Comparison of ENCODE assay signal across 21 mouse cellular contexts in genomic region chr13:16146686-16147085, GRCm38 (mm10).
A peak's percentile ranks its signal among the peaks of the same experiment; 100 is the strongest.
DNase-seq lines count a peak whose midpoint lies in the region; ATAC-seq and TF ChIP-seq lines count a peak whose summit lies in the region.
"Had no signal": no experiment of that assay in that cellular context is flagged by ENCODE, and none has a peak within 500 bp of the region (broad histone marks: within the 10 kb centered on the region; RNA-seq: fewer than 3 reads in every experiment).

No protein-coding gene starts in this region.

- H3K4me2 ChIP-seq in kidney, postnatal 0 days (ENCODE audit: low read length) = no peak overlapping the region
- no peak overlapping the region for H3K4me2 ChIP-seq in midbrain, embryonic 16.5 days (ENCODE audit: low read length)
- H3K4me2 ChIP-seq: hindbrain, embryonic 12.5 days; kidney, embryonic 15.5 days; liver, embryonic 11.5 days; neural tube, embryonic 12.5 days had no signal

- H3K36me3 ChIP-seq in kidney, postnatal 0 days (ENCODE audit: insufficient read depth, low read length) = no peaks in the 10 kb centered on the region
- no peaks in the 10 kb centered on the region for H3K36me3 ChIP-seq in midbrain, embryonic 16.5 days (ENCODE audit: control insufficient read depth, insufficient read depth, low read length)
- H3K36me3 ChIP-seq in midbrain, embryonic 10.5 days = no peaks in the 10 kb centered on the region
- H3K36me3 ChIP-seq: hindbrain, embryonic 12.5 days; kidney, embryonic 15.5 days; neural tube, embryonic 12.5 days had no signal

- ATAC-seq in kidney, postnatal 0 days (replicated peaks; ENCODE audit: low FRiP score, low read depth) = no peak
- peak; percentile 54; the same call in 1 of the 2 replicates for ATAC-seq in midbrain, embryonic 16.5 days
- ATAC-seq: forebrain, embryonic 14.5 days; Patski had no signal

- no peak overlapping the region for H3K4me3 ChIP-seq in kidney, postnatal 0 days (replicated peaks; ENCODE audit: low read depth, low read length)
- no peak overlapping the region for H3K4me3 ChIP-seq in midbrain, embryonic 16.5 days (ENCODE audit: low read depth, low read length)
- H3K4me3 ChIP-seq in midbrain, embryonic 10.5 days = no peak overlapping the region
- H3K4me3 ChIP-seq: erythroblast, embryonic 14.5 days; hindbrain, embryonic 12.5 days; kidney, embryonic 15.5 days; neural tube, embryonic 12.5 days had no signal

- H3K9ac ChIP-seq in kidney, postnatal 0 days (ENCODE audit: low read depth, low read length) = no peak overlapping the region
- no peak overlapping the region for H3K9ac ChIP-seq in midbrain, embryonic 16.5 days (ENCODE audit: low read depth, low read length)
- H3K9ac ChIP-seq: hindbrain, embryonic 12.5 days; kidney, embryonic 15.5 days; neural tube, embryonic 12.5 days had no signal

- DNase-seq in gastrocnemius, postnatal 4 days (ENCODE audit: low spot score in 2 of 2) = peak; percentile 20 to 45
- no peak for DNase-seq in gastrocnemius, postnatal 25 days
- peak; percentile 51 for DNase-seq in kidney, postnatal 0 days (ENCODE audit: low spot score)
- DNase-seq in kidney, postnatal 36 days = no peak
- no peak for DNase-seq in midbrain, embryonic 10.5 days (ENCODE audit: low spot score)
- DNase-seq in fibroblast of lung, adult 2 months (ENCODE audit: low read depth) = peak; percentile 13
- DNase-seq: adrenal gland, postnatal 14 days; cerebellum, adult 11-12 months; gastrocnemius, postnatal 36 days; left cerebral cortex, postnatal 4 days; lung, adult 18-20 months; right cerebral cortex, adult 18-20 months; thymus, postnatal 36 days had no signal

- no peaks in the 10 kb centered on the region for H3K4me1 ChIP-seq in kidney, postnatal 0 days (replicated peaks; ENCODE audit: insufficient read depth, low read length)
- no peaks in the 10 kb centered on the region for H3K4me1 ChIP-seq in midbrain, embryonic 16.5 days (ENCODE audit: control insufficient read depth, insufficient read depth, low read length)
- H3K4me1 ChIP-seq in midbrain, embryonic 10.5 days = no peaks in the 10 kb centered on the region
- H3K4me1 ChIP-seq: hindbrain, embryonic 12.5 days; kidney, embryonic 15.5 days; neural tube, embryonic 12.5 days had no signal

- no peaks in the 10 kb centered on the region for H3K9me3 ChIP-seq in kidney, postnatal 0 days (replicated peaks; ENCODE audit: low read length)
- H3K9me3 ChIP-seq in midbrain, embryonic 16.5 days (replicated peaks; ENCODE audit: control insufficient read depth, low read length, poor library complexity, severe bottlenecking) = no peaks in the 10 kb centered on the region
- H3K9me3 ChIP-seq in midbrain, embryonic 10.5 days (replicated peaks) = no peaks in the 10 kb centered on the region
- H3K9me3 ChIP-seq: hindbrain, embryonic 12.5 days; kidney, embryonic 15.5 days; neural tube, embryonic 12.5 days had no signal

- no peaks in the 10 kb centered on the region for H3K27me3 ChIP-seq in kidney, postnatal 0 days (ENCODE audit: insufficient read depth, low read length)
- no peaks in the 10 kb centered on the region for H3K27me3 ChIP-seq in midbrain, embryonic 16.5 days (ENCODE audit: control insufficient read depth, insufficient read depth, low read depth, low read length)
- no peaks in the 10 kb centered on the region for H3K27me3 ChIP-seq in midbrain, embryonic 10.5 days (ENCODE audit: low read depth, poor library complexity, severe bottlenecking)
- H3K27me3 ChIP-seq: hindbrain, embryonic 12.5 days; kidney, embryonic 15.5 days; neural tube, embryonic 12.5 days; Patski had no signal

- TF ChIP-seq CTCF in kidney, postnatal 0 days (IDR thresholded peaks at IDR 0.05; ENCODE audit: low read depth) = no peak

- H3K27ac ChIP-seq in kidney, postnatal 0 days = no peak overlapping the region
- H3K27ac ChIP-seq in midbrain, embryonic 16.5 days (ENCODE audit: low read length) = no peak overlapping the region
- H3K27ac ChIP-seq in midbrain, embryonic 10.5 days (replicated peaks) = no peak overlapping the region
- H3K27ac ChIP-seq: hindbrain, embryonic 12.5 days; kidney, embryonic 15.5 days; neural tube, embryonic 12.5 days had no signal

Comparison
In these comparisons a context has a peak if more than half of its experiments do, and no peak if none do; other contexts are left out.
1. DNase-seq: peak in gastrocnemius, postnatal 4 days (2 of 2), kidney, postnatal 0 days (single experiment) and fibroblast of lung, adult 2 months (single experiment); none in gastrocnemius, postnatal 25 days (single experiment), kidney, postnatal 36 days (0 of 2) and midbrain, embryonic 10.5 days (single experiment).